Mouse (Mus musculus): ENCODE measurements around the gene Srp54c. TPM values are rescaled to one million over a fixed set of nuclear protein-coding genes. Genes with fewer than 3 reads are reported as not detected.
"Not testable (repeated sequence)": the region's sequence is repeated elsewhere in the genome, so short reads cannot be mapped to it uniquely, and the experiment has no call there.

The Srp54c gene
- polyA plus RNA-seq (2014; fragmentation: Nextera tagmentation; extraction: Ambion mirVana), result 65.5 and 72.7 TPM in 2 replicates

- H3K4me1 ChIP-seq (ENCODE audit: insufficient read depth); H3K27ac ChIP-seq (ENCODE audit: low read depth); H3K9ac ChIP-seq; H3K36me3 ChIP-seq (ENCODE audit: insufficient read depth); H3K27me3 ChIP-seq (ENCODE audit: insufficient read depth, low read length); H3K9me3 ChIP-seq (ENCODE audit: low read depth, low read length); H3K4me2 ChIP-seq; DNase-seq: not testable (repeated sequence)
- peak; percentile 99 for ATAC-seq (ENCODE audit: insufficient read depth)
- WGBS, result no CpG with 5 or more reads among the region's 57 CpGs
- peak within 1 kb of the TSS; percentile 31 for H3K4me3 ChIP-seq (ENCODE audit: low read depth, low read length)
These were observed at the start of gene Srp54c for GRCm38 (mm10) chr12:55229626-55230519. Srp54c (plus strand) TSS chr12:55230168.

GRCm38 (mm10) chr12:55187686-55188085 lies 42.3 kb upstream of the Srp54c start:
- not testable (repeated sequence) for DNase-seq; H3K4me3 ChIP-seq (ENCODE audit: low read depth, low read length); H3K4me2 ChIP-seq; H3K27me3 ChIP-seq (ENCODE audit: insufficient read depth, low read length); H3K4me1 ChIP-seq (ENCODE audit: insufficient read depth); H3K9me3 ChIP-seq (ENCODE audit: low read depth, low read length); H3K9ac ChIP-seq; H3K36me3 ChIP-seq (ENCODE audit: insufficient read depth); H3K27ac ChIP-seq (ENCODE audit: low read depth); ATAC-seq (ENCODE audit: insufficient read depth)
- no CpG with 5 or more reads among the region's 8 CpGs for WGBS

DNA sequence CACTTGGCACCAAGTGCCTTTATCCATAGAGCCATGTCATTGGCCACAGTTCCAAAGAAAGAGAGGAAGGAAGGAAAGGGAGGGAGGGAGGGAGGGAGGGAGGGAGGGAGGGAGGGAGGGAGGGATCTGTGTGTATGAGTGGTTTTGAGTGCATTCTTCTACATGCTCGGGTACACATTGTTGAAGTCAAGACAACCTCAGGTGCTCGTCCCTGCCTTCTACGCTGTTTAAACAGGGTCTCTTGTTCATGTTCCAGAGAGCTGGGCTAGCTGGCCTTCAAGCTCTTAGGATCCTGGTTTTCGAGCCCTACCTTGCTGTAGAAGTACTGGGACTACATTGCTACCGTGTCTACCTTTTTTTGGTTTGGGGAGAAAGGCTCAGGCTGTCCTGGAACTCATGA lies 40.8 kb upstream of the Srp54c start:
- H3K27ac ChIP-seq (ENCODE audit: low read depth); H3K9me3 ChIP-seq (ENCODE audit: low read depth, low read length); H3K4me2 ChIP-seq; DNase-seq; H3K36me3 ChIP-seq (ENCODE audit: insufficient read depth); ATAC-seq (ENCODE audit: insufficient read depth); H3K4me1 ChIP-seq (ENCODE audit: insufficient read depth); H3K9ac ChIP-seq; H3K27me3 ChIP-seq (ENCODE audit: insufficient read depth, low read length); H3K4me3 ChIP-seq (ENCODE audit: low read depth, low read length): not testable (repeated sequence)
- no CpG with 5 or more reads among the region's 5 CpGs for WGBS

DNA sequence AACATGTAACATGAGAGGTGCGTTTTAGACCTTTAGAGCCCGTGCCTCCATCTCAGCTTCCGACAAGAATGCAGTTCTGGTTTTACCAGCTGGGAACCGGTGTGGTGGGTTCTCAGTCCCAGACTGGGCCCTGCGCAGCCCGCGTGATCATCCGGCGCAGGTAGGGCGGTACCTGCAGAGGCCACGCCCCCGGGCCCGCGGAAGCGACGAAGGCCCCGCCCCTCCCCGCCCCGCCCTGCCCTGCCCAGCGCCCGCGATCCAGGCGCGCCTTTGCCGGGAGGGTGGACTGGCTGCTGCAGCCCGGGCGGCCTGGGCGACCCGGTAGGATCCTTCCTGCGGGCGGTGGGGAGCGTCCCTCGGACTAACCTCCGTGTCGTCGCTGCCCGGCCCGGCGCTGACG lies 30.7 kb upstream of the Srp54c start, which contains the start of gene 1700047I17Rik2:
Gene 1700047I17Rik2, plus strand, starts transcription at position 287 of the 400 bp plus-strand sequence.
- not testable (repeated sequence) for H3K27me3 ChIP-seq (ENCODE audit: insufficient read depth, low read length)

DNA sequence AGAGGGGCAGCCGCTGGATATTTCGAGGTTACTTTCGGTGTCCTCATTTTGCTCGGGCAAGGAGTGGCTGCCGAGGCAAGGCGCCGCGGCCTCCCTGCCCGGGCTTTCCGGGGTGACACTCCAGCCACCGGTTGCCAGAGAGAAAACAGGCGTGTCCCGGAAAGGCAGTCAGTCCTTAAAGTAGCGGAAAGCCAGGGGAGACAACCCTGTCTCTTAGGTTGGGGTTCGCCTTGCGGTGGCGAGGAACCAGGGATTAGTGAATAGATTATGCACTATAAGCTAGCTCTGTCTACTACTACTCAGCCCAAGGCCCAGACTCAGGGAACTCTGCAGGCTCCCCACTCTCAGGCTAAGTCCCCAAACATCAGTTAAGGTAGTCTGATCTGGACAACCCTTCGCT lies 30.2 kb upstream of the Srp54c start:
- not testable (repeated sequence) for H3K27me3 ChIP-seq (ENCODE audit: insufficient read depth, low read length); H3K36me3 ChIP-seq (ENCODE audit: insufficient read depth); DNase-seq; H3K4me1 ChIP-seq (ENCODE audit: insufficient read depth); H3K9me3 ChIP-seq (ENCODE audit: low read depth, low read length); H3K4me3 ChIP-seq (ENCODE audit: low read depth, low read length); H3K27ac ChIP-seq (ENCODE audit: low read depth); H3K9ac ChIP-seq; H3K4me2 ChIP-seq
- ATAC-seq (ENCODE audit: insufficient read depth), result peak; percentile 55
- WGBS, result no CpG with 5 or more reads among the region's 18 CpGs

More for the DNA sequence above, 30.7 kb upstream of the Srp54c start, which contains the start of gene 1700047I17Rik2:
- H3K27ac ChIP-seq (ENCODE audit: low read depth); H3K4me2 ChIP-seq; H3K9ac ChIP-seq; H3K9me3 ChIP-seq (ENCODE audit: low read depth, low read length); H3K36me3 ChIP-seq (ENCODE audit: insufficient read depth); H3K4me1 ChIP-seq (ENCODE audit: insufficient read depth); H3K4me3 ChIP-seq (ENCODE audit: low read depth, low read length); DNase-seq: not testable (repeated sequence)
- ATAC-seq (ENCODE audit: insufficient read depth), result peak; percentile 96
- WGBS, result no CpG with 5 or more reads among the region's 40 CpGs

DNA sequence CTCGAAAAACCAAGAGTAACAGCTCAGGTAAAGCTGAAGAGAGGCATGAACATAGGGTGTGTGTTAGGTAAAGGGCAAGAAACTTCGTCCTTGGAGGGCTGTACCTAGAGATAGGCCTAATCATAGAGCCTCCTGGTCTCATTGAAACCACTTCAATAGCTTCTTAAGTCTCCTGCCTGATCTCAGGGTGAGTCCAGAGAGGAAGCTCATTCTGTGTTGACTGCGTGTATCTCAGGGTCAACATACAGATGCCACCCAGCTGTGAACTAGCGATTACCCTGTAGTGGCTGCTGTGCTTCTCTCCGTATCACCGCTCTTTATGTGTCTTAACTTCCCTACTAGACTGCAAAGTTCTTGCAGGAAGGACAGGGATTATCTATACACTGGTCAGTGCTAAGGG lies 17.0 kb upstream of the Srp54c start:
- not testable (repeated sequence) for H3K4me2 ChIP-seq; H3K27ac ChIP-seq (ENCODE audit: low read depth); H3K36me3 ChIP-seq (ENCODE audit: insufficient read depth); H3K9me3 ChIP-seq (ENCODE audit: low read depth, low read length); ATAC-seq (ENCODE audit: insufficient read depth); H3K4me1 ChIP-seq (ENCODE audit: insufficient read depth); H3K4me3 ChIP-seq (ENCODE audit: low read depth, low read length); H3K27me3 ChIP-seq (ENCODE audit: insufficient read depth, low read length); H3K9ac ChIP-seq; DNase-seq
- no CpG with 5 or more reads among the region's 6 CpGs for WGBS

- H3K4me2 ChIP-seq; H3K9me3 ChIP-seq (ENCODE audit: low read depth, low read length); H3K27ac ChIP-seq (ENCODE audit: low read depth); H3K4me1 ChIP-seq (ENCODE audit: insufficient read depth); H3K36me3 ChIP-seq (ENCODE audit: insufficient read depth); H3K9ac ChIP-seq; DNase-seq; H3K27me3 ChIP-seq (ENCODE audit: insufficient read depth, low read length): not testable (repeated sequence)
- ATAC-seq (ENCODE audit: insufficient read depth), result peak; percentile 59
- H3K4me3 ChIP-seq (ENCODE audit: low read depth, low read length), result peak overlapping the region; percentile 31
- WGBS, result 0% methylated on average over 8 of the region's 25 CpGs
These were observed 523 bp downstream of the Srp54c start for GRCm38 (mm10) chr12:55230520-55230861.

GRCm38 (mm10) chr12:55242243-55242642 lies 12.3 kb downstream of the Srp54c start:
- WGBS, result no CpG with 5 or more reads among the region's 8 CpGs
- not testable (repeated sequence) for H3K27me3 ChIP-seq (ENCODE audit: insufficient read depth, low read length); H3K4me3 ChIP-seq (ENCODE audit: low read depth, low read length); ATAC-seq (ENCODE audit: insufficient read depth); H3K27ac ChIP-seq (ENCODE audit: low read depth); H3K4me2 ChIP-seq; H3K9ac ChIP-seq; H3K9me3 ChIP-seq (ENCODE audit: low read depth, low read length); H3K4me1 ChIP-seq (ENCODE audit: insufficient read depth); H3K36me3 ChIP-seq (ENCODE audit: insufficient read depth); DNase-seq

- H3K4me2 ChIP-seq; H3K9ac ChIP-seq; ATAC-seq (ENCODE audit: insufficient read depth); H3K4me1 ChIP-seq (ENCODE audit: insufficient read depth); H3K9me3 ChIP-seq (ENCODE audit: low read depth, low read length); DNase-seq; H3K27ac ChIP-seq (ENCODE audit: low read depth); H3K27me3 ChIP-seq (ENCODE audit: insufficient read depth, low read length); H3K4me3 ChIP-seq (ENCODE audit: low read depth, low read length): not testable (repeated sequence)
- peaks cover 17% of the 10 kb centered on the region for H3K36me3 ChIP-seq (ENCODE audit: insufficient read depth)
- WGBS, result no CpG with 5 or more reads among the region's 8 CpGs
These were observed 32.0 kb downstream of the Srp54c start for GRCm38 (mm10) chr12:55261950-55262349.

DNA sequence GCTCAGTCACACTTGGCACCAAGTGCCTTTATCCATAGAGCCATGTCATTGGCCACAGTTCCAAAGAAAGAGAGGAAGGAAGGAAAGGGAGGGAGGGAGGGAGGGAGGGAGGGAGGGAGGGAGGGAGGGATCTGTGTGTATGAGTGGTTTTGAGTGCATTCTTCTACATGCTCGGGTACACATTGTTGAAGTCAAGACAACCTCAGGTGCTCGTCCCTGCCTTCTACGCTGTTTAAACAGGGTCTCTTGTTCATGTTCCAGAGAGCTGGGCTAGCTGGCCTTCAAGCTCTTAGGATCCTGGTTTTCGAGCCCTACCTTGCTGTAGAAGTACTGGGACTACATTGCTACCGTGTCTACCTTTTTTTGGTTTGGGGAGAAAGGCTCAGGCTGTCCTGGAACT lies 33.4 kb downstream of the Srp54c start:
- DNase-seq; H3K27ac ChIP-seq (ENCODE audit: low read depth); ATAC-seq (ENCODE audit: insufficient read depth); H3K36me3 ChIP-seq (ENCODE audit: insufficient read depth); H3K4me3 ChIP-seq (ENCODE audit: low read depth, low read length); H3K4me1 ChIP-seq (ENCODE audit: insufficient read depth); H3K9ac ChIP-seq; H3K4me2 ChIP-seq; H3K9me3 ChIP-seq (ENCODE audit: low read depth, low read length); H3K27me3 ChIP-seq (ENCODE audit: insufficient read depth, low read length): not testable (repeated sequence)
- WGBS, result no CpG with 5 or more reads among the region's 5 CpGs

Measured in lung, embryonic 14.5 days (tissue).